Mouse (Mus musculus) C2C12 (cell line): ENCODE data around the gene Sp6.

ENCODE experiments used
- CTCF ChIP-seq: IDR thresholded peaks from one replicate; pipeline ENCODE4 v1.5.1; 2011; ENCODE audit not compliant: control insufficient read depth, insufficient read depth, insufficient read length
- MAX ChIP-seq: IDR thresholded peaks from one replicate; pipeline ENCODE4 v1.6.1; 2011; ENCODE audit warnings: mild to moderate bottlenecking, control low read depth
- MYOG ChIP-seq: IDR thresholded peaks from one replicate; pipeline ENCODE4 v1.6.1; 2011; ENCODE audit not compliant: control insufficient read depth, insufficient read length; ENCODE audit errors: extremely low read depth
- USF1 ChIP-seq: IDR thresholded peaks from one replicate; pipeline ENCODE4 v1.6.1; 2011; ENCODE audit warnings: low read depth, mild to moderate bottlenecking, control low read depth, moderate library complexity

GRCm38 (mm10) chr11:97052219-97052646 is 39.0 kb downstream of the Sp6 start:
- TF ChIP-seq CTCF (no peak), MAX (no peak), USF1 (no peak), MYOG (no peak)
